Mouse (Mus musculus) midbrain, embryonic 16.5 days (tissue): ENCODE data around the gene Pus7. TPM values are rescaled to one million over a fixed set of nuclear protein-coding genes. Genes with fewer than 3 reads are reported as not detected.

Source experiments
- ATAC-seq: fragments of 200-750 bp; cut with Nextera tagmentation; 2 replicates; pipeline ENCODE4 v1.8.0; 2017; ENCODE audit warnings: moderate TSS enrichment
- H3K27ac ChIP-seq: fragments of 300-500 bp; sonication (generic); 2 replicates; pipeline ENCODE4 v1.5.1; 2014; ENCODE audit warnings: mild to moderate bottlenecking, low read length, mixed read lengths
- H3K27me3 ChIP-seq: fragments of 300-500 bp; sonication (generic); 2 replicates; pipeline ENCODE4 v1.6.1; 2014; ENCODE audit warnings: low read depth, low read length, mixed read lengths; ENCODE audit not compliant: control insufficient read depth, insufficient read depth
- H3K36me3 ChIP-seq: fragments of 300-500 bp; sonication (generic); 2 replicates; pipeline ENCODE4 v1.6.1; 2014; ENCODE audit warnings: mild to moderate bottlenecking, low read length, moderate library complexity, mixed read lengths; ENCODE audit not compliant: control insufficient read depth, insufficient read depth
- H3K4me1 ChIP-seq: fragments of 300-500 bp; sonication (generic); 2 replicates; pipeline ENCODE4 v1.6.1; 2014; ENCODE audit warnings: mild to moderate bottlenecking, low read length, mixed read lengths; ENCODE audit not compliant: control insufficient read depth, insufficient read depth
- H3K4me2 ChIP-seq: fragments of 300-500 bp; sonication (generic); 2 replicates; pipeline ENCODE4 v1.6.1; 2014; ENCODE audit warnings: mild to moderate bottlenecking, low read length, mixed read lengths
- H3K4me3 ChIP-seq: fragments of 300-500 bp; sonication (generic); 2 replicates; pipeline ENCODE4 v1.5.1; 2014; ENCODE audit warnings: low read depth, mild to moderate bottlenecking, low read length, moderate library complexity, mixed read lengths
- H3K9ac ChIP-seq: fragments of 300-500 bp; sonication (generic); 2 replicates; pipeline ENCODE4 v1.6.1; 2014; ENCODE audit warnings: low read depth, low read length, mixed read lengths
- H3K9me3 ChIP-seq: fragments of 300-500 bp; sonication (generic); replicated peaks from 2 replicates; pipeline ENCODE4 v1.6.1; 2014; ENCODE audit warnings: mild to moderate bottlenecking, low read length, mixed read lengths; ENCODE audit not compliant: control insufficient read depth, poor library complexity, severe bottlenecking
- WGBS: fragments of 180-500 bp; shearing (Covaris S2); extraction: QIAGEN DNeasy Blood & Tissue Kit; methylation state at CpG from one replicate; pipeline ENCODE4 v1.1.7; 2014; 5-methylcytosine and 5-hydroxymethylcytosine counted together
- polyA plus RNA-seq: library from polyadenylated mRNA; unstranded; fragments of >200 nt; fragmentation: Nextera tagmentation; extraction: Ambion mirVana; gene quantifications from 2 replicates; pipeline ENCODE4 v1.2.1, GENCODE M21; 2015

Pus7 gene
- 17.5 and 19.3 TPM in 2 replicates for polyA plus RNA-seq

- Histone ChIP-seq H3K27ac (peak within 1 kb of the TSS; percentile 23; the same call in 1 of the 2 replicates), H3K36me3 (no peaks in the 10 kb centered on the region), H3K9ac (peak within 1 kb of the TSS; percentile 80), H3K4me1 (peaks cover 17% of the 10 kb centered on the region), H3K9me3 (no peaks in the 10 kb centered on the region), H3K4me2 (peak within 1 kb of the TSS; percentile 70), H3K4me3 (peak within 1 kb of the TSS; percentile 70), H3K27me3 (no peaks in the 10 kb centered on the region)
- under 1% methylated on average over 60 of the region's 86 CpGs for WGBS
- peak; percentile 93 for ATAC-seq
These were observed at the start of gene Pus7 for GRCm38 (mm10) chr5:23782931-23783877. Pus7 (minus strand) TSS chr5:23783711.

DNA sequence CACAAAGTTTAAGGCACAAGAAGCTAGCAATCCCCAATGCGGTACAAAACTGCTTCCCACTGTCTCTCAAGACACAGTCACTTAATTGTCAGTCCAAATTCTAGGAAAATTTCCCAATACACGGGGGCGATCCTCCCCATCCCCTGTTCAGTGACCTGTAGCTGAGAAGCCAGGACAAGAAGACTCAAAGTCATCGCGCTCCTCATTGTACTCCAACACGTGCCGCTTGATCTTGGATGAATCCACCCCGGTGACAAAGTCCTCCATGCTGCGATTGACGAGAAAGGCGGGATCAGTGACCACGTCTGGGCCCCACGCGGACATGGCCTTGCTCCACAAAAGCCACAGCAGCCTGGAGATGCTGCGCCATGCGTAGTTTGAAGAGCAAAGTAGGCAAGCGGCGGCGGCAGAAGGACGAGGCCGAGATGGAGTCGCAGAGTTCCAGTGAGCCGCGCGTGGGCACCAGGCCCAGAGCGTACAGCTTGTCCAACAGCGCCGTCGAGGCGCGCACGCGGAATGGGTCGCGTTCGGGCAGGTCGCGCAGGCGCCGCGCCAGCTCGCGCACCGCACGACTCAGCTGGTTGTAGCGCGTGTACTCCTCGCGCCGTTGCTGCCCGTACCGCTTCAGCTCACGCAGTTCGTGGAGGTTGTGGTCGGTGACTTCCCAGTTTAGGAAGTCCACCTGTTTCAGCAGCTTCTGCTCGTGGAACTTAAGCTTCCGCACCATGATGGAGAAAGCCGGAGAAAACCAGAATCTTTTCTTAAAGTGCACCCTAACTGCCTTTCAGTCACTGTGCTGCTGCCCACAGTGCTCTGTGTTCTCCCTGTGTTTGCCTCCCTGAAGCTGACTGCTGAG lies 47.6 kb upstream of the Pus7 start:
- Histone ChIP-seq H3K4me1 (no peaks in the 10 kb centered on the region; the same call in 1 of the 2 replicates), H3K9me3 (no peaks in the 10 kb centered on the region), H3K36me3 (no peaks in the 10 kb centered on the region), H3K27me3 (peaks cover 5% of the 10 kb centered on the region), H3K9ac (no peak overlapping the region), H3K4me2 (peak overlapping the region; percentile 43), H3K4me3 (peak overlapping the region; percentile 12), H3K27ac (no peak overlapping the region)
- no peak for ATAC-seq
- WGBS, result 45% methylated on average over 58 of the region's 58 CpGs

GRCm38 (mm10) chr5:23826321-23827004 lies 43.0 kb upstream of the Pus7 start:
- 38% methylated on average over 11 of the region's 11 CpGs for WGBS
- Histone ChIP-seq H3K4me3 (no peak overlapping the region), H3K4me1 (no peaks in the 10 kb centered on the region; the same call in 1 of the 2 replicates), H3K36me3 (no peaks in the 10 kb centered on the region), H3K9ac (no peak overlapping the region), H3K27me3 (peaks cover 5% of the 10 kb centered on the region), H3K9me3 (no peaks in the 10 kb centered on the region), H3K27ac (no peak overlapping the region), H3K4me2 (no peak overlapping the region)
- no peak for ATAC-seq

GRCm38 (mm10) chr5:23824171-23824733 lies 40.7 kb upstream of the Pus7 start:
- no peak for ATAC-seq
- Histone ChIP-seq H3K27ac (no peak overlapping the region), H3K9me3 (no peaks in the 10 kb centered on the region), H3K36me3 (peaks cover 8% of the 10 kb centered on the region), H3K4me2 (no peak overlapping the region), H3K4me3 (no peak overlapping the region), H3K27me3 (no peaks in the 10 kb centered on the region), H3K4me1 (no peaks in the 10 kb centered on the region), H3K9ac (no peak overlapping the region)
- WGBS, result 82% methylated on average over 8 of the region's 8 CpGs

DNA sequence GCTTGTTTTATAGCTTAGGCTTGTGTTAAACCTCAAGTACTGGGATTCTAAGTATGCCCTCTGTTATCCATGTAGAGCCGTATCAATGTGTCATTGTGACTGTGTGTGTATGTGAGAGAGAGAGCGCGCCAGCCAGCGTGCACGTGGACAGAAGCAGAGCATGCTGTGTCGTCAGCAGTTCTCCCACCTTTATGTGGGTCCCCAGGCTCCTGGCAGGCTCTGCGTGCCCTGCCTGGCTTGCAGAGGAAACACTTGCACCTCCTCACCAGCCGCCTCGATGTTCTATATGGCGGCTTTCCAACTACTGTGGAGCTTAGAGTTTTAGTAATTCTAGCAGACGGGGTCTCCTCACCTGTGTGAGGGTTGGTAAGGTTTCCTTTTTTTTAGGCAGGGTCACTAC lies 38.8 kb upstream of the Pus7 start:
- H3K27ac ChIP-seq, result no peak overlapping the region
- H3K9me3 ChIP-seq, result no peaks in the 10 kb centered on the region
- no peak overlapping the region for H3K9ac ChIP-seq
- no peak overlapping the region for H3K4me3 ChIP-seq
- H3K27me3 ChIP-seq, result no peaks in the 10 kb centered on the region
- no peak for ATAC-seq
- H3K4me2 ChIP-seq, result no peak overlapping the region
- H3K4me1 ChIP-seq, result no peaks in the 10 kb centered on the region
- 80% methylated on average over 11 of the region's 11 CpGs for WGBS
- peaks cover 15% of the 10 kb centered on the region for H3K36me3 ChIP-seq

GRCm38 (mm10) chr5:23816681-23817080 lies 33.2 kb upstream of the Pus7 start:
- no peaks in the 10 kb centered on the region for H3K9me3 ChIP-seq
- no peak overlapping the region for H3K4me3 ChIP-seq
- H3K27ac ChIP-seq, result no peak overlapping the region
- peaks cover 41% of the 10 kb centered on the region for H3K36me3 ChIP-seq
- H3K9ac ChIP-seq, result no peak overlapping the region
- H3K4me1 ChIP-seq, result no peaks in the 10 kb centered on the region
- ATAC-seq, result no peak
- no peaks in the 10 kb centered on the region for H3K27me3 ChIP-seq
- 95% methylated on average over 15 of the region's 15 CpGs for WGBS
- no peak overlapping the region for H3K4me2 ChIP-seq

- no peaks in the 10 kb centered on the region for H3K9me3 ChIP-seq
- peaks cover 46% of the 10 kb centered on the region for H3K36me3 ChIP-seq
- ATAC-seq, result no peak
- H3K9ac ChIP-seq, result no peak overlapping the region
- no peak overlapping the region for H3K27ac ChIP-seq
- WGBS, result 51% methylated on average over 5 of the region's 5 CpGs
- H3K27me3 ChIP-seq, result no peaks in the 10 kb centered on the region
- no peak overlapping the region for H3K4me2 ChIP-seq
- H3K4me3 ChIP-seq, result no peak overlapping the region
- no peaks in the 10 kb centered on the region for H3K4me1 ChIP-seq
These were observed 31.3 kb upstream of the Pus7 start for GRCm38 (mm10) chr5:23814841-23815240.

DNA sequence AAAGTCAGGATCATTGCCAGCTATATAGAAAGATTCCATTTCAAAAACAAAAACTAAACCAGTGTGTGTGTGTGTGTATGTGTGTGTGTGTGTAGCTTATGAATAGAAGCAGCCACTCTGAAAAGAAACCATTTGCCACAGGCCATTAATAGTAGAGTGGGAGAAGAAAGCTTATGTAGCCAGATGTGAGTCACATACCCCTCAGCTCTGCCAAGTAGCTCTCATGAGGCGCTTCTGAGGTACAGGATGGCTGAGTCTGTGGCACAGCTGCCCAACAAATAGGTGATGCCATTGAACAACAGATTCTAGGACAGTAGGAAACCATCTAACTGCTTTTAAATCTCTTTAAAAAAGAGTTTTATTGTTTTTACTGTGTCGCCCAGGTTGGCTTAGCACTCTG lies 9.2 kb upstream of the Pus7 start:
- Histone ChIP-seq H3K9me3 (no peaks in the 10 kb centered on the region), H3K4me3 (no peak overlapping the region), H3K36me3 (peaks cover 19% of the 10 kb centered on the region; the same call in 1 of the 2 replicates), H3K27ac (no peak overlapping the region), H3K4me1 (peaks cover 8% of the 10 kb centered on the region), H3K4me2 (no peak overlapping the region), H3K9ac (no peak overlapping the region), H3K27me3 (no peaks in the 10 kb centered on the region)
- ATAC-seq, result no peak
- 94% methylated on average over 2 of the region's 2 CpGs for WGBS
